ENCODE assay signal across 8 mouse cellular contexts in genomic region chr4:46526798-46527557, GRCm38 (mm10). TPM values are rescaled to one million over a fixed set of nuclear protein-coding genes. Genes with fewer than 3 reads are reported as not detected.
DNase-seq lines count a peak whose midpoint lies in the region; ATAC-seq lines count a peak whose summit lies in the region.

No protein-coding gene starts in this region.

- peak overlapping the region; percentile 49 for H3K4me3 ChIP-seq in heart, embryonic 15.5 days
- peak overlapping the region; percentile 91 for H3K4me3 ChIP-seq in megakaryocyte, embryonic 14.5 days (replicated peaks)

- DNase-seq in heart, postnatal 10 days, result no peak
- peak; percentile 64 for DNase-seq in R1 (ENCODE audit: low read depth, low spot score)
- DNase-seq in thymus, postnatal 25 days, result peak; percentile 42
- no peak for DNase-seq in gastrocnemius, postnatal 14 days
- no peak for DNase-seq in frontal cortex, postnatal 36 days (ENCODE audit: low spot score in 2 of 2)

- H3K36me3 ChIP-seq in heart, embryonic 15.5 days, result no peaks in the 10 kb centered on the region
- peaks cover 42% of the 10 kb centered on the region for H3K36me3 ChIP-seq in megakaryocyte, embryonic 14.5 days (replicated peaks; ENCODE audit: low read length)

- intact Hi-C loops in heart, postnatal 10 days (cut with DNase I), result no loop called here
- intact Hi-C loops in gastrocnemius, postnatal 14 days (cut with DNase I; ENCODE audit: low total_unique reads), result no loop called here

- WGBS in heart, embryonic 15.5 days, result 21% methylated on average over 17 of the region's 17 CpGs

- ATAC-seq in heart, embryonic 15.5 days (replicated peaks; ENCODE audit: insufficient number of reproducible peaks, insufficient read depth, low FRiP score, low read depth), result peak; percentile 45
- peak; percentile 20 to 49 for ATAC-seq in hematopoietic stem cell, adult 5-6 weeks (replicated peaks in 1 of 2; ENCODE audit: insufficient read depth in 1 of 2, low FRiP score in 2 of 2, low TSS enrichment in 1 of 2, low read depth in 1 of 2, poor library complexity in 2 of 2, severe bottlenecking in 2 of 2)

- H3K27ac ChIP-seq in heart, embryonic 15.5 days, result no peak overlapping the region

- peaks cover 31% of the 10 kb centered on the region for H3K27me3 ChIP-seq in heart, embryonic 15.5 days
- H3K27me3 ChIP-seq in megakaryocyte, embryonic 14.5 days (replicated peaks), result no peaks in the 10 kb centered on the region

- H3K4me2 ChIP-seq in heart, embryonic 15.5 days, result peak overlapping the region; percentile 75

- H3K9ac ChIP-seq in heart, embryonic 15.5 days, result peak overlapping the region; percentile 49

- H3K9me3 ChIP-seq in heart, embryonic 15.5 days (replicated peaks), result no peaks in the 10 kb centered on the region
- H3K9me3 ChIP-seq in megakaryocyte, embryonic 14.5 days, result peaks cover 10% of the 10 kb centered on the region; the same call in 1 of the 2 replicates

- peaks cover 5% of the 10 kb centered on the region; the same call in 1 of the 2 replicates for H3K4me1 ChIP-seq in heart, embryonic 15.5 days (replicated peaks)
- peaks cover 39% of the 10 kb centered on the region for H3K4me1 ChIP-seq in megakaryocyte, embryonic 14.5 days

RNA-seq across cellular contexts. Expression of gene Trim14, which starts 9.0 kb away (rescaled TPM):
- 1.7 and 3.7 TPM in 2 replicates for polyA plus RNA-seq in heart, embryonic 15.5 days (2015; fragmentation: Nextera tagmentation; extraction: Ambion mirVana)
- total RNA-seq in heart, postnatal 10 days (2021), result under 1 TPM; 0.79 to 0.84 TPM
- 17.7 and 43.5 TPM in 2 replicates for total RNA-seq in hematopoietic stem cell, adult 5-6 weeks (2017)
- 2.0 and 8.1 TPM in 2 replicates for polyA plus RNA-seq in megakaryocyte, embryonic 14.5 days (2012; ENCODE audit: insufficient read depth, low replicate concordance)
- total RNA-seq in gastrocnemius, postnatal 14 days (2021), result under 1 TPM; 0.66 to 0.93 TPM

RNA-seq across cellular contexts. Expression of gene Nans, which starts 37.9 kb away (rescaled TPM):
- polyA plus RNA-seq in heart, embryonic 15.5 days (2015; fragmentation: Nextera tagmentation; extraction: Ambion mirVana), result 48.0 and 63.1 TPM in 2 replicates
- total RNA-seq in heart, postnatal 10 days (2021), result 10 to 100 TPM; 30.6 to 34.5 TPM
- total RNA-seq in hematopoietic stem cell, adult 5-6 weeks (2017), result 47.3 and 48.7 TPM in 2 replicates
- 34.0 and 67.2 TPM in 2 replicates for polyA plus RNA-seq in megakaryocyte, embryonic 14.5 days (2012; ENCODE audit: insufficient read depth, low replicate concordance)
- total RNA-seq in gastrocnemius, postnatal 14 days (2021), result 10 to 100 TPM; 23.6 to 29.1 TPM

Comparison
In these comparisons a context has a peak if more than half of its experiments do, and no peak if none do; other contexts are left out.
1. DNase-seq: peak in R1 (single experiment) and thymus, postnatal 25 days (single experiment); none in heart, postnatal 10 days (0 of 2), gastrocnemius, postnatal 14 days (single experiment) and frontal cortex, postnatal 36 days (0 of 2).